8 mouse cellular contexts compared by ENCODE assay signal in genomic region chr6:145075088-145075547, GRCm38 (mm10). TPM values are rescaled to one million over a fixed set of nuclear protein-coding genes. Genes with fewer than 3 reads are reported as not detected.
DNase-seq lines count a peak whose midpoint lies in the region; ATAC-seq lines count a peak whose summit lies in the region.

No protein-coding gene starts in this region.

- H3K36me3 ChIP-seq in kidney, embryonic 15.5 days, result no peaks in the 10 kb centered on the region
- no peaks in the 10 kb centered on the region for H3K36me3 ChIP-seq in forebrain, embryonic 11.5 days (ENCODE audit: control insufficient read depth, insufficient read depth, low read length)
- no peaks in the 10 kb centered on the region for H3K36me3 ChIP-seq in intestine, embryonic 14.5 days (ENCODE audit: control insufficient read depth, insufficient read depth, low read length)
- no peaks in the 10 kb centered on the region for H3K36me3 ChIP-seq in megakaryocyte, embryonic 14.5 days (replicated peaks; ENCODE audit: low read length)

- peaks cover 16% of the 10 kb centered on the region for H3K4me1 ChIP-seq in kidney, embryonic 15.5 days
- H3K4me1 ChIP-seq in forebrain, embryonic 11.5 days (replicated peaks; ENCODE audit: control insufficient read depth, insufficient read depth, low read length), result no peaks in the 10 kb centered on the region; the same call in 1 of the 2 replicates
- H3K4me1 ChIP-seq in intestine, embryonic 14.5 days (replicated peaks; ENCODE audit: control insufficient read depth, insufficient read depth, low read length), result no peaks in the 10 kb centered on the region
- H3K4me1 ChIP-seq in megakaryocyte, embryonic 14.5 days, result peaks cover 16% of the 10 kb centered on the region

- no peak overlapping the region for H3K27ac ChIP-seq in kidney, embryonic 15.5 days
- no peak overlapping the region for H3K27ac ChIP-seq in forebrain, embryonic 11.5 days (ENCODE audit: low read depth, low read length)
- no peak overlapping the region for H3K27ac ChIP-seq in intestine, embryonic 14.5 days (ENCODE audit: low read depth)

- ATAC-seq in kidney, embryonic 15.5 days (replicated peaks; ENCODE audit: low FRiP score), result peak; percentile 37
- peak; percentile 58 for ATAC-seq in forebrain, embryonic 11.5 days (replicated peaks; ENCODE audit: low FRiP score)
- no peak for ATAC-seq in intestine, embryonic 14.5 days (replicated peaks; ENCODE audit: low FRiP score, low TSS enrichment, low read depth)

- H3K4me2 ChIP-seq in kidney, embryonic 15.5 days, result peak overlapping the region; percentile 79
- peak overlapping the region; percentile 92 for H3K4me2 ChIP-seq in forebrain, embryonic 11.5 days (ENCODE audit: low read depth, low read length, severe bottlenecking)
- H3K4me2 ChIP-seq in intestine, embryonic 14.5 days (ENCODE audit: low read length), result peak overlapping the region; percentile 77

- peaks cover 45% of the 10 kb centered on the region for H3K27me3 ChIP-seq in kidney, embryonic 15.5 days
- H3K27me3 ChIP-seq in forebrain, embryonic 11.5 days (ENCODE audit: control insufficient read depth, insufficient read depth, low read length), result no peaks in the 10 kb centered on the region
- H3K27me3 ChIP-seq in intestine, embryonic 14.5 days (replicated peaks; ENCODE audit: control insufficient read depth, insufficient read depth, low read length), result peaks cover 21% of the 10 kb centered on the region
- peaks cover 52% of the 10 kb centered on the region for H3K27me3 ChIP-seq in megakaryocyte, embryonic 14.5 days (replicated peaks)

- 1% methylated on average over 20 of the region's 20 CpGs for WGBS in kidney, embryonic 15.5 days
- under 1% methylated on average over 20 of the region's 20 CpGs for WGBS in forebrain, embryonic 11.5 days
- 2% methylated on average over 20 of the region's 20 CpGs for WGBS in intestine, embryonic 14.5 days

- DNase-seq in kidney, postnatal 14 days, result no peak
- peak; percentile 43 for DNase-seq in MN1 (ENCODE audit: low spot score)
- DNase-seq in forebrain, embryonic 11.5 days (ENCODE audit: low spot score), result peak; percentile 58
- peak; percentile 68 for DNase-seq in intestine, embryonic 14.5 days (ENCODE audit: low spot score)
- peak; percentile 23 for DNase-seq in right cerebral cortex, postnatal 4 days
- DNase-seq in gastrocnemius, postnatal 4 days (ENCODE audit: low spot score in 2 of 2), result no peak

- H3K9ac ChIP-seq in kidney, embryonic 15.5 days, result peak overlapping the region; percentile 41; the same call in 1 of the 2 replicates
- H3K9ac ChIP-seq in forebrain, embryonic 11.5 days (ENCODE audit: low read length), result peak overlapping the region; percentile 90
- peak overlapping the region; percentile 31 for H3K9ac ChIP-seq in intestine, embryonic 14.5 days (ENCODE audit: low read length)

- no peaks in the 10 kb centered on the region for H3K9me3 ChIP-seq in kidney, embryonic 15.5 days (replicated peaks)
- H3K9me3 ChIP-seq in forebrain, embryonic 11.5 days (ENCODE audit: control insufficient read depth, low read length), result no peaks in the 10 kb centered on the region
- no peaks in the 10 kb centered on the region for H3K9me3 ChIP-seq in intestine, embryonic 14.5 days (ENCODE audit: control insufficient read depth, low read length)
- no peaks in the 10 kb centered on the region for H3K9me3 ChIP-seq in megakaryocyte, embryonic 14.5 days

- peak overlapping the region; percentile 43 for H3K4me3 ChIP-seq in kidney, embryonic 15.5 days (replicated peaks)
- H3K4me3 ChIP-seq in forebrain, embryonic 11.5 days (ENCODE audit: low read depth, low read length), result peak overlapping the region; percentile 57
- H3K4me3 ChIP-seq in intestine, embryonic 14.5 days (ENCODE audit: low read depth, low read length), result peak overlapping the region; percentile 39
- H3K4me3 ChIP-seq in megakaryocyte, embryonic 14.5 days (replicated peaks), result peak overlapping the region; percentile 92

RNA-seq across cellular contexts. Expression of gene Bcat1, which starts 0.9 kb away (rescaled TPM):
- polyA plus RNA-seq in kidney, embryonic 15.5 days (2015; fragmentation: Nextera tagmentation; extraction: Ambion mirVana), result 9.1 and 9.5 TPM in 2 replicates
- 110 and 115 TPM in 2 replicates for polyA plus RNA-seq in forebrain, embryonic 11.5 days (2014; fragmentation: Nextera tagmentation; extraction: Ambion mirVana)
- 9.1 and 11.1 TPM in 2 replicates for polyA plus RNA-seq in intestine, embryonic 14.5 days (2014; fragmentation: Nextera tagmentation; extraction: Ambion mirVana)
- polyA plus RNA-seq in megakaryocyte, embryonic 14.5 days (2012; ENCODE audit: insufficient read depth, low replicate concordance), result 0.81 TPM in 1 of 2 replicates, not detected in the other
- total RNA-seq in gastrocnemius, postnatal 4 days (2021), result 10 to 100 TPM; 18.9 to 23.5 TPM

RNA-seq across cellular contexts. Expression of gene Lrmp, which starts 40.3 kb away (rescaled TPM):
- polyA plus RNA-seq in kidney, embryonic 15.5 days (2015; fragmentation: Nextera tagmentation; extraction: Ambion mirVana), result 1.4 and 2.1 TPM in 2 replicates
- 2.1 and 3.2 TPM in 2 replicates for polyA plus RNA-seq in forebrain, embryonic 11.5 days (2014; fragmentation: Nextera tagmentation; extraction: Ambion mirVana)
- 1.9 and 2.2 TPM in 2 replicates for polyA plus RNA-seq in intestine, embryonic 14.5 days (2014; fragmentation: Nextera tagmentation; extraction: Ambion mirVana)
- 69.2 and 175 TPM in 2 replicates for polyA plus RNA-seq in megakaryocyte, embryonic 14.5 days (2012; ENCODE audit: insufficient read depth, low replicate concordance)
- total RNA-seq in gastrocnemius, postnatal 4 days (2021), result 1 to 10 TPM; 4.1 to 4.6 TPM

Comparison
In these comparisons a context has a peak if more than half of its experiments do, and no peak if none do; other contexts are left out.
1. H3K4me3 ChIP-seq: peak in every context shown above with its lines; median percentile 92 in megakaryocyte, embryonic 14.5 days; 57 in forebrain, embryonic 11.5 days; 43 in kidney, embryonic 15.5 days; 39 in intestine, embryonic 14.5 days.
2. H3K9ac ChIP-seq: peak in every context shown above with its lines; median percentile 90 in forebrain, embryonic 11.5 days; 41 in kidney, embryonic 15.5 days; 31 in intestine, embryonic 14.5 days.
3. DNase-seq: peak in MN1 (single experiment), forebrain, embryonic 11.5 days (single experiment), intestine, embryonic 14.5 days (single experiment) and right cerebral cortex, postnatal 4 days (single experiment); none in kidney, postnatal 14 days (single experiment) and gastrocnemius, postnatal 4 days (0 of 2).
4. RNA of gene Lrmp, which starts 40.3 kb away (polyA plus RNA-seq): 69.2 to 175 TPM in megakaryocyte, embryonic 14.5 days; 1.9 to 2.2 TPM in intestine, embryonic 14.5 days, 1.4 to 2.1 TPM in kidney, embryonic 15.5 days and 2.1 to 3.2 TPM in forebrain, embryonic 11.5 days; every median in the first group is over 10 times any median in the second.
5. Peak in every context shown above with its lines, with median percentiles within 50 percentile points of each other: H3K4me2 ChIP-seq.